Mouse (Mus musculus): ENCODE measurements around the gene Tardbp. TPM values are rescaled to one million over a fixed set of nuclear protein-coding genes. Genes with fewer than 3 reads are reported as not detected.

Tardbp gene
- total RNA-seq, 2 experiments from 2014 or later, result 280 to 349 TPM

GRCm38 (mm10) chr4:148603376-148604139 is 23.3 kb downstream of the Tardbp start:
- no peak for DNase-seq (ENCODE audit: low spot score in 2 of 2)

- no peak for DNase-seq (ENCODE audit: low spot score in 2 of 2)
Measured at GRCm38 (mm10) chr4:148602357-148603120, 24.3 kb downstream of the Tardbp start, which contains the start of gene Masp2. Gene Masp2, plus strand, starts transcription at chr4:148602554.

- DNase-seq (ENCODE audit: low spot score in 2 of 2), result no peak
Measured at GRCm38 (mm10) chr4:148601871-148602270, 24.9 kb downstream of the Tardbp start.

GRCm38 (mm10) chr4:148600316-148600715 is 26.5 kb downstream of the Tardbp start:
- no peak for DNase-seq (ENCODE audit: low spot score in 2 of 2)

- DNase-seq (ENCODE audit: low spot score in 2 of 2), result no peak
Measured at GRCm38 (mm10) chr4:148598826-148599225, 28.0 kb downstream of the Tardbp start.

GRCm38 (mm10) chr4:148596731-148597130 is 30.1 kb downstream of the Tardbp start:
- no peak for DNase-seq (ENCODE audit: low spot score in 2 of 2)

- no peak for DNase-seq (ENCODE audit: low spot score in 2 of 2)
Measured at GRCm38 (mm10) chr4:148595916-148596315, 30.9 kb downstream of the Tardbp start.

- DNase-seq (ENCODE audit: low spot score in 2 of 2), result no peak
Measured at GRCm38 (mm10) chr4:148593996-148594395, 32.8 kb downstream of the Tardbp start.

- no peak for DNase-seq (ENCODE audit: low spot score in 2 of 2)
Measured at GRCm38 (mm10) chr4:148591637-148592380, 35.0 kb downstream of the Tardbp start.

- peak; percentile 93 to 94 for DNase-seq (ENCODE audit: low spot score in 2 of 2)
Measured at GRCm38 (mm10) chr4:148591171-148591630, 35.6 kb downstream of the Tardbp start, which contains the start of gene Srm. Gene Srm, plus strand, starts transcription at chr4:148591503.

- DNase-seq (ENCODE audit: low spot score in 2 of 2), result no peak
Measured at GRCm38 (mm10) chr4:148590421-148591170, 36.2 kb downstream of the Tardbp start.

GRCm38 (mm10) chr4:148589565-148589964 is 37.3 kb downstream of the Tardbp start:
- no peak for DNase-seq (ENCODE audit: low spot score in 2 of 2)

- DNase-seq (ENCODE audit: low spot score in 2 of 2), result no peak
Measured at GRCm38 (mm10) chr4:148588793-148589192, 38.0 kb downstream of the Tardbp start.

- no peak for DNase-seq (ENCODE audit: low spot score in 2 of 2)
Measured at GRCm38 (mm10) chr4:148586648-148587047, 40.2 kb downstream of the Tardbp start.

- no peak for DNase-seq (ENCODE audit: low spot score in 2 of 2)
Measured at GRCm38 (mm10) chr4:148583257-148583656, 43.6 kb downstream of the Tardbp start.

GRCm38 (mm10) chr4:148581422-148581821 is 45.4 kb downstream of the Tardbp start:
- DNase-seq (ENCODE audit: low spot score in 2 of 2), result no peak

- no peak for DNase-seq (ENCODE audit: low spot score in 2 of 2)
Measured at GRCm38 (mm10) chr4:148580765-148581164, 46.1 kb downstream of the Tardbp start.

GRCm38 (mm10) chr4:148573222-148573621 is 53.6 kb downstream of the Tardbp start:
- DNase-seq (ENCODE audit: low spot score in 2 of 2), result no peak

GRCm38 (mm10) chr4:148570693-148571295 is 56.0 kb downstream of the Tardbp start:
- no peak for DNase-seq (ENCODE audit: low spot score in 2 of 2)

GRCm38 (mm10) chr4:148570138-148570537 is 56.7 kb downstream of the Tardbp start:
- no peak for DNase-seq (ENCODE audit: low spot score in 2 of 2)

All from adrenal gland, postnatal 4 days (tissue).